Mouse (Mus musculus) induced T-regulatory cell, adult 2 months (primary cell): ENCODE data around the gene Abhd13.
A peak's percentile ranks its signal among the peaks of the same experiment; 100 is the strongest.

ENCODE experiments used
- DNase-seq: peaks from one replicate; pipeline ENCODE4 v3.0.0-alpha.2; 2012; ENCODE audit warnings: low read depth

Abhd13 gene

DNA sequence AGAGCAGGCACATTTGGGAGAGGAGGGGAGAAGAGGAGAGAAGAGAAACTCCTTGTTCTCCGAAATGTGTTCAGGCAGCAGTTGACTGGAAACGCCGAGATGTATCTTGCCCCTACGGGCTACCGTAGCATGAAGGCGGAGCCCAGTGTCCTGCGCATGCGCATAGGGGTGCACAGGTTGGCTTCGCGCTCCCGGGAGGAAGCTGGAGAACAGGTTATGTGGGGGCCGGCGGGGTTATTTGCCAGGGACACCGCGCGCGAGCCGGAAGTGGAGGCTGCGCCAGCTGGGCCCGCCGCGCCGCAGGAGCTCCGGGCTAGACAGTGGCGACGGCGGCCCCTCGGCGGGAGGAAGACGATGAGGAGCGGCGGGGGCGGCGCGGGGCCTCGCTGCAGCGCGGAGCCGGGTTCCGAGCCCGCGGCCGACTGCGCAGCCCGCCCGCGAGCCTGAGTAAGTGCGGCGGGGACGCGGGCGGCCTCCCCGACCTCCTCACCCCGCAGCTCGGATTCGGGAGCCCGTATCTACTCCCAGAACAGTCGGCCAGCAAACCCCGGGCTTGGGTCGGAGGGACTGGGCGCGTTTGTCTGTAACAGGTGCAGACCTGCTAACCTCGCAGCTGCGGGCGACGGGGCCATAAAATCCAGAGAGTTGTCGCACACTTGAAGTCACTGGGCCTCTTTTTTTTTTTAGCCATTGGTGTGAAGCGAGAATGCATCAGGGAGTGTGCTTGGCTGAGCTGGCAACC lies at the start of gene Abhd13, which contains the start of gene Lig4:
Gene Abhd13 (plus strand): TSS at position 135 of the 742 bp plus-strand sequence.
Gene Lig4 (minus strand): TSS at position 114 of the 742 bp plus-strand sequence.
- peak; percentile 98 for DNase-seq

DNA sequence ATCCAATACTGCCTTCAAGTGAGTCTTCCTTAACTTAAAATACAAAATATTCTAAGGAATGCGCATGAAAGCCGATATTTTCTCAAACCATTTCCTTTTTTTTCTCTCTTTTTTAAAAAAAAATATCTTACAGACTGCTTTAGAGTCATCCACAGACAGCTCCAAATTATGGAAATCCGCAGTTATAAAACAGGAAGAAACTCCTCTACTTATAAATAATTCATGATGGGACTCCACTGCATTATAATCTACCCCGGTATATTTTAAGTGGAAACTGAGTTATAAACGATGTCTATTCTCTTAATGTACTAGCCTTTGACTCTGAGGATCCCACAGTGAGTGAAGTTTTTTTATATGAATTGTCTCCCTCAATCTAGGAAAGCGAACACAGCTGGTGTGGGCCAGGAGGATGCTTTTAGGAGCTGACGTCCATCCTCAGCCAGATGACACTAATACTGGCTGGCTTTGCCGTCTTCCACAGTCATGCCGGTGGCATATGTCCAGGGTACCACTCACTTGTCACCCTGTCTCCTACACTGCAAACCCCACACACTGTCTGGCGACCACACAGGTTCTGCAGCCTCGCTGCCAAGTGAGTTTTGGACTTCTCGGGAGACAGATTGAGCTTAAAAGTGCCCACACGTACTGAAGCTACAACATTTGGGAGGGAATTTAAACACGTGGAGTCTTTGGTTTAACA lies 47.6 kb upstream of the Abhd13 start:
- DNase-seq, result no peak

DNA sequence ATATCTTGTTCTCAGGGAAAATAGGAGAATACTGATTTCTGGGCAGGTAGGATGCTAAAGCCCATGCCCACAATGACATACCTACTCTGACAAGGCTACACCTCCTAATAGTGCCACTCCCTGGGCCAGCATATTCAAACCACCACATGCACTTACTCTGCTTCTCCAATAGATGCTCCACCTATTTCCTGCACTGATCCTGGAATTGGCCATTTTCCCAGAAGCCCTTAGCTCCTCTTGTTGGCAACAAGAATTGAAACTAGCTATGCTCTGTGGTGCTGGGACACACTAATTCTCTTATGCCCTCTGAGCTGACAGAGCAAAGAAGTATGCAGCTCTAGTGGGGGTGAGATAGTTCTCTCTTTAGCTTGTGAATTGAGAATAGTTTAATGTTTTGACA lies 44.8 kb upstream of the Abhd13 start:
- no peak for DNase-seq

DNA sequence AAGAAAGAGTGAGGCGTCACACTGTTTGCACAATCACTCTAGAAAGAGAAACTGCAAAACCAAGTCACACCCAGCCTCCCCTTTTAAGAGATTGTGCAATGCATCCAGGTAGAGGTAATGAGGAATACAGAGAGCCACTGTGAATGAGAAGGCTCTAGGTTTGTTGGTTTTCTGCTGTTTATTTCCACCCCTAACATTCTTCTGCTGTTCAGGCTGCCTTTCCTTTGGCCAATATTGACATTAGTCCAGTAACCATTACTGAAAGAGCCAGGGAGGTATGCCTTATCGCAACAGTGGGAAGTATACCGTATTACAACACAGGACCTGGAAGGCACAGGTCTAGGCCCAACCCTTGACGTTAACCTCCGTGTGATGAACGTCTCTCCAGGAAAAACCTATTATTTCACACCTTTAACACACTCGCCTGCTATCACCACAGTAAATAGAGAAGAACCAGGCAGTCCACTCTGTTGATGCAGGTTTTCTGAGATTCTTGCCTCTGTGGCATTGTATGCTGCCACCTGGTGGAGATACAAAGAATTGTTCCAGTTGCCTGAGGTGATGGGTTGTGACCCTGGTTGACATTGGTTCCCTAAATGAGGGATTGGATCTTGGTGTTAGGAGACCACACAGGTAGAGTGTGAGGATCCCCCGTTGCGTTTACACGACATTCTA lies 42.5 kb upstream of the Abhd13 start:
- DNase-seq, result peak; percentile 53

DNA sequence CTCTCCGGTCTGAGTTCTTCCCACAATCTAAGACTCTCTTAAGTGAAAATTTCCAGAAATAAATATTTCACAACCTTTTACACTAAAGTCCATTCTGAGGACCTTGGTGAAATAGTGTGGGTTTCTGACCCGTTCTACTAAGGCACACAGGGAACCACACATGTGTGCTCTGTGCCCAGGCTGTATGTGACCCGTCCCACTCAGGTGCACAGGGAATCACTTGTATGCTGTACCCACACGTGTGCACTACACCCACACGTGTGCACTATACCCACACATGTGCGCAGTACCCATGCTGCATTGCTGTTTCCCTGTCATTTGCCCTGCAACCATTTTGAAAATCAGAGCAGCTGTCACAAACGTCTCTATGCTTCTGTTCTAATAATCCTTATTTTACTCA lies 41.9 kb upstream of the Abhd13 start:
- no peak for DNase-seq

DNA sequence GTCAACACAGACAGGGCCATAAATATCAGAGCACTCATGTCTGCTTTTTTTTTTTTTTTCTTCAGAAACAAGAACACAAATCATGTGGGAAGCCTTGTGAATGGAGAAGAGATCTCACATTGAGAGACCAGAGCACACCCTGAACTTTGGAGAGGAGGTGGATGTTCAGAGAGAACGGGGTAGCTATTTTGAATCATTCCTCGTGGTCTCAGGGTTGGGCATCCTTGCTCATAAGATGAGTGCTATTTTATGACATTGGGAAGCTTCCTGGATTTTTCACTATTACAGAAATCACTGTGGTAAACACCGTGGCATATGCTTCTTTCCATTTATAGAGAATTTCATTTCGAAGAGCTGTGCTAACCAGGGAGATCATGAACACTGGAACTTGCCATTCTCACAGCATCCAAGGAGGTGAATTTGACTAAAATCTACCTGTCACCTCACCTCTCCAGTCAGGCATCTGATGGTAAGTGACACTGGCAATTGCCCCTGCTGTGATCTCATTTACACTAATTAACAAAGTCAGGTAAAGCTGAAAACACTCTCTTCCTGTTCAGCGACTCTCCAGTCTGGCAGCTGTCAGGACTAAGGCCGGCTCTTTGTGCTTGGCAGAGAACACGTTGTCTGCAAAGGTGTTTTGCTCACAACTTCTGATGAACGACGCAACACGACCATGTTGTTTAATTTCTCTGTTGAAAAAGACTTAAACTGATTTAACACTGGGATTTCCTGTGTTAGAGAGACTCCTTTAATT lies 28.2 kb upstream of the Abhd13 start:
- no peak for DNase-seq

- DNase-seq, result no peak
These were observed 19.2 kb upstream of the Abhd13 start for GRCm38 (mm10) chr8:9958338-9958737.

GRCm38 (mm10) chr8:9959919-9960318 lies 17.6 kb upstream of the Abhd13 start:
- no peak for DNase-seq

DNA sequence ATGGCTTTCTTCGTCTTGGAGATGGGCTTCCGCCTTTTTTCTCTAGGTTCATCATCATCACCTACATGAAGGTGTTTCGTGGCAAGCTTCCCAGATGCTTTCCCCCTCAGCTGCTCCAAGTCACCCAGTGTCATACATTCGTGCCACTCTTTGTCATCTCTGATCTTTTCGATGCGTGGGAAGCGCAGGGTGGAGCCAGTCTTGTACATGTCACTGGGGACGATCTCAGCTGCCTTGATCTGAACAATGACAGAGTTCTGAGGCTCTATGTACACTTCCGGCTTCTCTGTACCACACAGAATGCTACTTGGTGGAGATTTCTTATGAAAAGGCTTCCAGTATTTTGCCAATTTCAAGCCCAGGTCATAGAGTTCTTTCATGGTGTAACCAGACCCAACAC lies 5.6 kb upstream of the Abhd13 start:
- DNase-seq, result peak; percentile 27

DNA sequence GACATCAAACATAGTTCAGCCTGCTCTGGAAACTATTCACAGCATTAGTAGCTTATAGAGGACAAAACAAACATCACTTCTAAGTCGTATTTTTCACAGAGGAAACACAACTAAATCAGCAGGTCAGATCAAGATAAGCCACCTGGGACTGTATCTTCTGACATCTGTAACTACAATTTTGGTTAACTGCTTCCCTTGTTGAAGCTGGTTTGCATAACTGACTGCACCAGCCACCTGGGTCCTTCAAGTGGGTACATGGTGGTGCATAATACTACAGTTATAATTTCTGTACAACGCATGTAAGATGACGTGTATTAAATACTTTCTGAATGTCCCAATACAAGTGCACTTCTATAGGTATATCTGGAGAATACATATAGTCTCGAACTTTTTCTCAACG lies 2.2 kb upstream of the Abhd13 start:
- peak; percentile 41 for DNase-seq

DNA sequence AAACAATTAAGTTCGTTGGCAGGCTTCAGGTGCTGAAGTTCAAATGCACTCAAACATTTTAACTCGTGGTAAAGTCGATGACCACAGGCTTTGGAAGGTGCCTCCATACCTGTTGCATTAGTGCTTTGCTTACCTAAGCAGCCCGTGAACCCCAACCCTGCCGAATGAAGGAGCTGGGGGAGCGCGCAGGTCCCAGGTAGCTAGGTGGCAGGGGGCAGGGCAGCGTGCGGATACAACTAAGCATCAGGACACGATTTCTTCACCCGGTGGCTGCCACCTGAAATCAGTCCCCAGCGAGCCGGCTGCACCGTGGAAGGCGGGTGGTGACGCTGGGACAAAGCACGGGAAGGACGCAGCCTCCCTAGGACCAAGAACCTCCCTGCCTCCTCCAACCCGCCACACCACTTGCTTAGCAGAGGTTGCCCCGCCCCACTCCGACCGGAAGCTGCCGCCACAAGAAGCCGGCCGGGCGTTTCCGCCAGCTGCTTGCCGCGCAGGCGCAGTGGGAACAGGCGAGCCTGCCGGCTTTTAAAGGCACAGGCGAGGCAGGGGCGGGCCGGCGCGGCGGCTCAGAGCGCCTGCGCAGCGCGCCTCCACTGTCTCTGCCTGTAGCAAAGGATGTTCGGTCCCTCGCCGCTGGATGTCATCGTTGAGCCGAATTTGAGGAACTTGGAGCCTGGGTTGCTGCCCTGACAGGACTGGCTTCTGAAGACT lies 1.5 kb upstream of the Abhd13 start:
- DNase-seq, result peak; percentile 98

- no peak for DNase-seq
These were observed 491 bp upstream of the Abhd13 start for GRCm38 (mm10) chr8:9977016-9977415.

GRCm38 (mm10) chr8:9978475-9979230 lies 1.1 kb downstream of the Abhd13 start:
- DNase-seq, result no peak

DNA sequence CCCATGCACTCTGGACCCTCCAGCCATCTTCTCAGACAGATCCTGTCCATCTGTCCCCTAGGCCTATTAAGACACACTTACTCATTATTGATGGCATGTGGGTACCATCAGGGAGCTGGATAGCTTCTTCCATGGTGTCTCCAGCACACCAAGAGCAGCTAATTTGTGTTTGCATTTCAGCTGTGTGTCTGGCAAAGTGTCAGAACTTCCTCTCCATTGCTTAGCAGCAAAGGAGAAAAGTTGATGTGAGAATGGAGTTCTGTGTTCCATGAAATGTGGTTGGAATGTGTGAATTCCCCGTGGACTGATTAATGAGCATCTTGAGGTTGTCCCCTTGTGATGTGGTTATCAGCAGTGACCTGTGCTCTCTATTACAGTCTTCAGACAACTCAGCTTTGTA lies 2.2 kb downstream of the Abhd13 start:
- no peak for DNase-seq

GRCm38 (mm10) chr8:9980188-9980587 lies 2.7 kb downstream of the Abhd13 start:
- no peak for DNase-seq

DNA sequence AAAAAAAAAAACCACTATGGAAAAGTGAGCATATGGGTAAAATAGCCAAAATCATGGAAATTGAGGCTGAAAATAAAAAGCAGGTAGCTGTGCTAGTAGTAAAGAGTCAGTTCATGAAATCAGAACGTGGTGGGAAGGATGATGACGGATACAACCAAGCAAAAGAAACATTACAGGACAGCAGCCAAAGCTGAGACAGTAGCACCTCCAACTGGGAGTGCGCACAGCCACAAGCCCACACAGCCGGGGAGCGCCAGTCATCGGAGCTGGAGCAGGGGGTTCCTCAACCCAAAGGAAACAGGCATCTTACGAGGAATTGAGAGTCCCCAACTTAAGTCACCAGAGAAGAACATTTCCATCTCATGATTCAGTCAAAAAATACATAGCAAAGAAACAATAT lies 26.6 kb downstream of the Abhd13 start:
- DNase-seq, result no peak

DNA sequence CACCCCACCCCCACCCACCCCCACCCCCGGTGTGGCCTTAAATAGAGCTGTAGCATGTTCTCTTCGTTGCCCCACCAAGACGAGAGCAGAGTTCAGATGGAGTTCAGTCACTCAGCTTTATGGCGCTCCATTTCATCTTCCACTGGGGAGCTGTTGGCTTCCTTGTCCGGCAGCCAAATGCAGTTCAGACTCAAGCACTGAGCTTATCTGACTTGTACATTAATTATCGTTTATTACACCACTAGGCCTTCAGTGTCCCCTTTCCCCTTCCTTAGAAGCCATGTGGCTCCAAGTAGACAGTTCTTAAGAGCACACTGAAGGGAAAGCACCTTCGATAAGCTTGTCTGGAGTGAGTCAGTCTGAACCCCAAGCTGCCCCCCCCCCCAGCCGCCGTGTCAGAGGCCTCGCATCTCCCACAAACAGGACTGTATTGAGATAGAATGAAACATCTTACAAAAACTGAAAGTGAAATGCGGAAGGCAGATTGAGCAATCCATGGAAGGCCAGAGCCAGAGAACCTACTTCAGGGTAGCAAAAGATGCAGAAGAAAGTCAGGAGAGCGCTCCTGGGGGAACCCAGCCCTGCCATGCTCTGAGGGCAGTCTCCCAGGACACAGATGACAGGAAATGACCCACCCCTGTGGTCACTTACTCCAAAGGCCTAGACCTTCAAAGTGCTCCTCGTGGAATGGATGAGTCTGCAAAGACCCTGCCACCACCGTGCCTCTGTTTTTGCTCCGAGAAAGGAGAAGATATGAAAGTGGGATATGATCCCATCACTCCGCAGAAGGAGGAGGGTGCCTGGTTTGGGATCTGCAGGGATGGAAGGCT lies 28.9 kb downstream of the Abhd13 start, which contains the start of gene Tnfsf13b:
Gene Tnfsf13b (plus strand): TSS at position 312 of the 830 bp plus-strand sequence.
- peak; percentile 47 for DNase-seq

DNA sequence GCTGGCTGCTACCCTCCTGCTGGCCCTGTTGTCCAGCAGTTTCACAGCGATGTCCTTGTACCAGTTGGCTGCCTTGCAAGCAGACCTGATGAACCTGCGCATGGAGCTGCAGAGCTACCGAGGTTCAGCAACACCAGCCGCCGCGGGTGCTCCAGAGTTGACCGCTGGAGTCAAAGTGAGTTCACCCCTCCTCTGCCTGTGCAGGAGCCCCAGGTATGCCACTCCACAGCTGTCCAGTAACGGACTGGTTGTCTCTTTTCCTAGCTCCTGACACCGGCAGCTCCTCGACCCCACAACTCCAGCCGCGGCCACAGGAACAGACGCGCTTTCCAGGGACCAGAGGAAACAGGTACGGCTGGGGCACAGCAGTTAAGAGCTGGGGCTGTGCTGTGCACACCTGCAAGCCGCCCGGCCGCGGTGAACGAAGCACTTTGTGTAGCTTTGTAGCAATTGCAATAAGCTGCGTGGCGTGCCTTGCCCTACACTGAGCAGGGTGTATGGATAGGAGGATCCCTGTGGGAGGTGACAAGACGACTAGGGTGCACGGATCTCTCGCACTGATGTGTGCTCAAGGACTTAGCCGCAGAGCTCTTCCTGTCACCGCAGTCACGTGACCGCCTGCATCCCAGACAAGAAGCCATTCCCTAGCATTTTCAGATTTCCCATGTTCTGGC lies 29.6 kb downstream of the Abhd13 start:
- peak; percentile 22 for DNase-seq

DNA sequence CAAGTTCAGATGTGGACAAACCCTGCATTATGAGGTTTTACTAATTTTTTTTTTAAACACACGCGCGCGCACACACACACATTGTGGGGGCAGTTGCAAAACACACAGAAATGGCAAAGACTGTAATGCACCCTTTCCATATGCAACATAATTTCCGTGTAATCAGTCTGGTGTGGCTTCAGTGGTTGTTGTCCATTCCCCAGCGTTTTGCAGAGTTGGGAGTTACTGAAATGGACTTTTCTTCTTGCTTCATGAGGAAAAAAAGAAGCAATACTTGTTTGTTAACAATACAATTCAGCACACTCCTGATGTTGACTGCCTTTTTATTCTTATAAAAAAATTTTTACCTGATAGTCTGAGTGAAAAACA lies 30.1 kb downstream of the Abhd13 start:
- no peak for DNase-seq
